ENCODE assay signal across 12 mouse cellular contexts in the genomic region with DNA sequence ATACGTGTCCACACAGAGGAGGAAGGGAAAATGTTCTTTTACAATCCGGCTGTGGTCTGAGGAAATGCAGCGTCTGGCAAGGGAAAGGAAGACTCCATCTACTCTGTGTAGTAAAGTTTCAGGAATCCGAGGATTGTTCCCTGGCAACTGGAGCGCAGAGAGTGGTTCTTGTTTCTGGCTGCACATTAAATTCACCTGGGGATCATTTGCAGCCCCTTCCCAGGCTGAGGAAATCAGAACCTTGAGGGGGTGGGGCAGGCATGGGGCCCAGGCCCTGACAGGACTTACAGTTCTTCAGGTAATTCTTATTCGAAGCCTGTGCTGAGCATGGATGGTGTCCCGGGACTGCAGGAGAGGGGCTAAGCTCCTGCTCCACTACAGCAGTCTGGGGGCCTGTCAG. TPM values are rescaled to one million over a fixed set of nuclear protein-coding genes. Genes with fewer than 3 reads are reported as not detected.
"Had no signal": no experiment of that assay in that cellular context is flagged by ENCODE, and none has a peak within 500 bp of the region (broad histone marks: within the 10 kb centered on the region; RNA-seq: fewer than 3 reads in every experiment).

No protein-coding gene starts in this region.

- ATAC-seq: midbrain, embryonic 16.5 days had no signal

- H3K27ac ChIP-seq: kidney, embryonic 15.5 days; liver, embryonic 14.5 days; midbrain, embryonic 12.5 days; neural tube, embryonic 13.5 days had no signal

- H3K9ac ChIP-seq: kidney, embryonic 15.5 days; liver, embryonic 14.5 days; midbrain, embryonic 12.5 days; neural tube, embryonic 13.5 days had no signal

- H3K4me3 ChIP-seq: kidney, embryonic 15.5 days; midbrain, embryonic 12.5 days; neural tube, embryonic 13.5 days had no signal

- H3K4me2 ChIP-seq: kidney, embryonic 15.5 days; midbrain, embryonic 12.5 days; neural tube, embryonic 13.5 days had no signal

- H3K27me3 ChIP-seq: kidney, embryonic 15.5 days; midbrain, embryonic 12.5 days; neural tube, embryonic 13.5 days had no signal

- DNase-seq: kidney, adult 18-20 months; kidney, postnatal 14 days; layer of hippocampus, postnatal 36 days; lung, adult 18-20 months; retina, postnatal 1 day; thymus, postnatal 14 days had no signal

- H3K36me3 ChIP-seq: kidney, embryonic 15.5 days; midbrain, embryonic 12.5 days; neural tube, embryonic 13.5 days had no signal

- H3K4me1 ChIP-seq: kidney, embryonic 15.5 days; midbrain, embryonic 12.5 days; neural tube, embryonic 13.5 days had no signal

- H3K9me3 ChIP-seq: kidney, embryonic 15.5 days; midbrain, embryonic 12.5 days; neural tube, embryonic 13.5 days had no signal

RNA-seq across cellular contexts. Expression of a gene that starts 17.0 kb away (rescaled TPM):
- total RNA-seq: megakaryocyte-erythroid progenitor cell, adult 5-6 weeks had no signal
